Mouse (Mus musculus) CH12.LX (cell line): ENCODE data around the gene Dnajc15. TPM values are rescaled to one million over a fixed set of nuclear protein-coding genes. Genes with fewer than 3 reads are reported as not detected.

Experiments
- DNase-seq: peaks from one replicate; pipeline ENCODE4 v3.0.0-alpha.2; 2013; ENCODE audit errors: extremely low read depth
- H3K27ac ChIP-seq: 2 replicates; pipeline ENCODE4 v1.5.1; 2012; ENCODE audit warnings: low read depth, mild to moderate bottlenecking, control low read depth, moderate library complexity; ENCODE audit not compliant: insufficient read depth
- H3K27me3 ChIP-seq: replicated peaks from 2 replicates; pipeline ENCODE3; 2012; ENCODE audit warnings: inconsistent platforms
- H3K36me3 ChIP-seq, 2 experiments: replicated peaks in 1 of 2; 2 replicates each; pipeline versions ENCODE3 to v1.6.1; 2012; ENCODE audit warnings: inconsistent platforms in 1 of 2, low read length in 1 of 2, mild to moderate bottlenecking in 1 of 2, mixed read lengths in 1 of 2, moderate library complexity in 1 of 2; ENCODE audit not compliant: control insufficient read depth in 1 of 2, insufficient read depth in 1 of 2
- H3K4me1 ChIP-seq, 2 experiments: 2 replicates each; pipeline ENCODE4 v1.6.1; 2012; ENCODE audit warnings: inconsistent platforms in 1 of 2, moderate library complexity in 1 of 2; ENCODE audit not compliant: insufficient read depth in 2 of 2, control insufficient read depth in 1 of 2
- H3K4me2 ChIP-seq: 2 replicates; pipeline ENCODE4 v1.6.1; 2012; ENCODE audit warnings: low read depth, mild to moderate bottlenecking, control low read depth; ENCODE audit not compliant: poor library complexity, insufficient read depth, severe bottlenecking
- H3K4me3 ChIP-seq, 3 experiments: fragments of 150-350 bp in 1 of 3; sonication (generic) in 1 of 3; replicated peaks in 1 of 3; 2 replicates each; pipeline versions ENCODE3 to v1.5.1; 2011 to 2012; ENCODE audit warnings: low read depth in 2 of 3, low read length in 2 of 3, mild to moderate bottlenecking in 2 of 3, moderate library complexity in 2 of 3, control low read depth in 1 of 3, improper control_type of control experiment in 1 of 3, inconsistent platforms in 1 of 3, mixed read lengths in 1 of 3; ENCODE audit not compliant: poor library complexity in 1 of 3
- H3K79me2 ChIP-seq: replicated peaks from 2 replicates; pipeline ENCODE4 v1.6.1; 2012; ENCODE audit warnings: mild to moderate bottlenecking, moderate library complexity; ENCODE audit not compliant: control insufficient read depth, poor library complexity, insufficient read depth, severe bottlenecking; ENCODE audit errors: extremely low read depth
- H3K9ac ChIP-seq: 2 replicates; pipeline ENCODE4 v1.6.1; 2012; ENCODE audit warnings: low read depth, mild to moderate bottlenecking, control low read depth, moderate library complexity; ENCODE audit not compliant: insufficient read depth
- H3K9me3 ChIP-seq: replicated peaks from 2 replicates; pipeline ENCODE3; 2012; ENCODE audit warnings: low read length, inconsistent platforms, mixed read lengths
- BHLHE40 ChIP-seq: IDR thresholded peaks from 2 replicates; pipeline ENCODE4 v1.6.1; 2011; ENCODE audit warnings: mild to moderate bottlenecking, low read depth, low read length, improper control_type of control experiment
- CHD2 ChIP-seq: IDR thresholded peaks from 2 replicates; pipeline ENCODE4 v1.6.1; 2011; ENCODE audit warnings: low read length, improper control_type of control experiment
- CTCF ChIP-seq, 2 experiments: IDR thresholded peaks in 1 of 2; conservative IDR thresholded peaks in 1 of 2; 2 replicates each; pipeline ENCODE4 v1.5.1; 2011 to 2012; ENCODE audit warnings: low read depth in 2 of 2, low read length in 2 of 2, improper control_type of control experiment in 1 of 2, inconsistent platforms in 1 of 2, mild to moderate bottlenecking in 1 of 2, moderate library complexity in 1 of 2
- ELF1 ChIP-seq: IDR thresholded peaks from 2 replicates; pipeline ENCODE4 v1.6.1; 2014; ENCODE audit warnings: low read depth, mild to moderate bottlenecking, inconsistent platforms, low read length, improper control_type of control experiment
- EP300 ChIP-seq: IDR thresholded peaks from 2 replicates; pipeline ENCODE4 v1.6.1; 2011; ENCODE audit warnings: low read length, improper control_type of control experiment
- ETS1 ChIP-seq: conservative IDR thresholded peaks from 2 replicates; pipeline ENCODE4 v1.6.1; 2012; ENCODE audit warnings: low read depth, mild to moderate bottlenecking, inconsistent platforms, low read length, improper control_type of control experiment, moderate library complexity
- HCFC1 ChIP-seq: IDR thresholded peaks from 2 replicates; pipeline ENCODE4 v1.6.1; 2012; ENCODE audit warnings: low read depth, mild to moderate bottlenecking, inconsistent platforms, low read length, improper control_type of control experiment
- IRF4 ChIP-seq: IDR thresholded peaks from 2 replicates; pipeline ENCODE4 v1.6.1; 2014; ENCODE audit warnings: low read depth, mild to moderate bottlenecking, inconsistent platforms, low read length, improper control_type of control experiment
- JUN ChIP-seq: IDR thresholded peaks from 2 replicates; pipeline ENCODE4 v1.6.1; 2011; ENCODE audit warnings: low read depth, mild to moderate bottlenecking, low read length, improper control_type of control experiment, moderate library complexity; ENCODE audit not compliant: insufficient read depth
- KAT2A ChIP-seq: IDR thresholded peaks from 2 replicates; pipeline ENCODE4 v1.6.1; 2012; ENCODE audit warnings: low read length, improper control_type of control experiment, inconsistent platforms; ENCODE audit not compliant: insufficient replicate concordance
- MEF2A ChIP-seq: IDR thresholded peaks from 2 replicates; pipeline ENCODE4 v1.6.1; 2014; ENCODE audit warnings: low read depth, mild to moderate bottlenecking, inconsistent platforms, low read length, improper control_type of control experiment, borderline replicate concordance
- PAX5 ChIP-seq: IDR thresholded peaks from 2 replicates; pipeline ENCODE4 v1.6.1; 2012; ENCODE audit warnings: low read length, inconsistent platforms, mixed read lengths
- RAD21 ChIP-seq: IDR thresholded peaks from 2 replicates; pipeline ENCODE4 v1.6.1; 2011; ENCODE audit warnings: low read depth, mild to moderate bottlenecking, low read length, improper control_type of control experiment, moderate library complexity
- RCOR1 ChIP-seq: conservative IDR thresholded peaks from 2 replicates; pipeline ENCODE4 v1.6.1; 2012; ENCODE audit warnings: low read depth, mild to moderate bottlenecking, inconsistent platforms, low read length, improper control_type of control experiment
- TBP ChIP-seq: conservative IDR thresholded peaks from 2 replicates; pipeline ENCODE4 v1.6.1; 2011; ENCODE audit warnings: low read depth, low read length, improper control_type of control experiment
- TCF12 ChIP-seq: IDR thresholded peaks from 2 replicates; pipeline ENCODE4 v1.6.1; 2014; ENCODE audit warnings: low read depth, mild to moderate bottlenecking, inconsistent platforms, low read length, improper control_type of control experiment
- ZC3H11A ChIP-seq: IDR thresholded peaks from 2 replicates; pipeline ENCODE4 v1.6.1; 2012; ENCODE audit warnings: low read depth, mild to moderate bottlenecking, inconsistent platforms, low read length, improper control_type of control experiment
- dilution Hi-C: fragments of 300-500 bp; cut with MboI; formaldehyde crosslinking; loops from 2 replicates; pipeline ENCODE4 v1.14.3; 2020; ENCODE audit warnings: low sequenced_read_pairs; ENCODE audit not compliant: extremely low pct_unique_long_range_greater_than_20kb, extremely low pct_ligation_motif_present
- in situ Hi-C: fragments of 300-500 bp; cut with MboI; formaldehyde crosslinking; loops from 3 replicates; pipeline ENCODE4 v1.14.3; 2019; ENCODE audit warnings: low sequenced_read_pairs, low pct_ligation_motif_present, low pct_unique_long_range_greater_than_20kb, mixed read lengths
- polyA plus RNA-seq: library from polyadenylated mRNA; unstranded; fragments of >175 nt; gene quantifications from 2 replicates; pipeline ENCODE4 v1.2.1, GENCODE M21; 2012; ENCODE audit warnings: low read depth; ENCODE audit not compliant: insufficient read length
- total RNA-seq, 2 experiments: library from RNA; depleted of rRNA; stranded (reverse); fragments of 300-350 nt in 1 of 2; fragments of >200 nt in 1 of 2; gene quantifications; 2 replicates each; pipeline ENCODE4 v1.2.3; 2012 to 2014

The Dnajc15 gene
- total and polyA plus RNA-seq, 3 experiments = 39.5 to 56.8 (median 41.7) TPM

DNA sequence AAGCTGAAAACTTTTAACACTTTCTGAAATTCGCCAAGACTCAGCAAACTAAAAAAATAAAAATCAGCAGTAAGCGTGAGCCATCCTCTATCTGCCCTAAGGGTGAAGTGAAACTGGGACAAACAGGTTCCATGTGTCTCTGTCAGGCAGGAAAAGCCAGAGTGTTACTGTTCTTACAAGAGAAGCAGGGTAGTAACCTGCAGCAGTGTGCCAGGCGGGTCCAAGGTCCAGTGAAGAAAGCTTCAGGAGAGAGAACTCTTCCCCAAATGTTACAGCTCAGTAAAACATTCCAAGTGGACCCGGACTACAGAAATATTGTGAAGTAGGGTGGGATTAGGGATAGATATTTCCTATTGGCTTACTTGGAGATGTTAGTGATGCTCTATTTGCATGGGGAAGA is 45.3 kb downstream of the Dnajc15 start:
- no peak overlapping the region for H3K27ac ChIP-seq
- dilution Hi-C loops = no loop called here
- H3K4me1 ChIP-seq = no peaks in the 10 kb centered on the region
- no peaks in the 10 kb centered on the region for H3K9me3 ChIP-seq
- H3K9ac ChIP-seq = no peak overlapping the region
- H3K79me2 ChIP-seq = no peaks in the 10 kb centered on the region
- no peak overlapping the region for H3K4me3 ChIP-seq
- H3K36me3 ChIP-seq = peaks cover 4 to 26% of the 10 kb centered on the region in 2 experiments
- DNase-seq = no peak
- TF ChIP-seq IRF4 (no peak), TBP (no peak), KAT2A (no peak), ETS1 (no peak)
- no peaks in the 10 kb centered on the region for H3K27me3 ChIP-seq
- in situ Hi-C loops = no loop called here
- H3K4me2 ChIP-seq = no peak overlapping the region

GRCm38 (mm10) chr14:77825891-77826290 is 49.0 kb downstream of the Dnajc15 start:
- H3K36me3 ChIP-seq = peaks cover 4 to 44% of the 10 kb centered on the region in 2 experiments
- no peak for TF ChIP-seq HCFC1
- TF ChIP-seq JUN = no peak
- TF ChIP-seq RAD21 = no peak
- no peak for TF ChIP-seq CTCF (conservative IDR thresholded peaks at IDR 0.05 in 1 of 2, IDR thresholded peaks at IDR 0.05 in 1 of 2; ENCODE audit: low read depth in 2 of 2, low read length in 2 of 2)
- no peak for TF ChIP-seq PAX5
- no peak for TF ChIP-seq TCF12
- no peak for TF ChIP-seq TBP
- TF ChIP-seq MEF2A = no peak
- no peak for TF ChIP-seq RCOR1
- no peak for TF ChIP-seq ZC3H11A
- TF ChIP-seq IRF4 = no peak
- no peak for TF ChIP-seq EP300
- TF ChIP-seq ELF1 = no peak
- no peak for TF ChIP-seq BHLHE40
- TF ChIP-seq CHD2 = no peak
- no peaks in the 10 kb centered on the region for H3K4me1 ChIP-seq
- no peak overlapping the region for H3K4me2 ChIP-seq
- no peaks in the 10 kb centered on the region for H3K27me3 ChIP-seq
- DNase-seq = no peak
- no peaks in the 10 kb centered on the region for H3K79me2 ChIP-seq
- no peak overlapping the region for H3K4me3 ChIP-seq
- H3K9me3 ChIP-seq = no peaks in the 10 kb centered on the region
- no peak overlapping the region for H3K9ac ChIP-seq
- H3K27ac ChIP-seq = no peak overlapping the region
- dilution Hi-C loops (no loop called here), in situ Hi-C loops (no loop called here)
